Mouse (Mus musculus) CD4-positive helper T cell, adult 2 months (primary cell): ENCODE measurements around the gene BC034090.
A peak's percentile ranks its signal among the peaks of the same experiment; 100 is the strongest.

Experiments used
- DNase-seq: peaks from one replicate; pipeline ENCODE4 v3.0.0-alpha.2; 2012; ENCODE audit warnings: low read depth, missing footprints, low spot score

The BC034090 gene

DNA sequence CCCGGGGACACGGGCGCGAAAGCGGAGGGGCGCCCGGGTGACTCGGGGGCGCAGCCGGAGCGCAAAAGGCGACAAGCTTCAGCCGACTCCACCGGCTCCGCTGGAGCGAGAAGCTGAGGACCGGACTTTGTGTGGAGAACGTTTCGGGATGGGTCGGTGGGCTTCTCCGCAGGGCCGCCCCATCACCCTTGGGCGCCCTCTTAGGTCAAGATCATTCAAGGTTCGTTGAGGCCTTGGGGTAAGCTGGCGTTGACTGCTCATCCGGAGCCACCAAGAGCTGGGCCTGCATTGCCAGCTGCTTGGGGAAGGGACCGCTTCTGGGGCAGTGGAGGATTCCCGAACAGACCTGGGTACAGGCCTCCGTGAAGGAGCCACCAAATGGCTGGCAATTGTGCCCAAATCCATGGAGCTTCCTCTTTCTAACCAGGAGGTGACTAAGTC, 547 bp upstream of the BC034090 start:
- no peak for DNase-seq

DNA sequence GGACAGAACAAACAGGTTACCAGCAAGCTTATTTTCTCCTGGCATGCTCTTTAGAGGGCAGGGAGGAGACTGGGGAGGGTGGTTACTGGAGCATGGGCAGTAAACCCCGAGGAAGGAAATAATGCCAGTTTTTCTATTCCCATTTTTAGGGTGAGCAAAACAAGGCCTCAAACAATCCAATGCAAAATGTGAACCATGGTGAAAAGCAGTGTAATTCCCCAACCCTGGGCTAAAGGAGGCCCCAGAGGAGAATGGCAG, 1.8 kb downstream of the BC034090 start:
- no peak for DNase-seq

DNA sequence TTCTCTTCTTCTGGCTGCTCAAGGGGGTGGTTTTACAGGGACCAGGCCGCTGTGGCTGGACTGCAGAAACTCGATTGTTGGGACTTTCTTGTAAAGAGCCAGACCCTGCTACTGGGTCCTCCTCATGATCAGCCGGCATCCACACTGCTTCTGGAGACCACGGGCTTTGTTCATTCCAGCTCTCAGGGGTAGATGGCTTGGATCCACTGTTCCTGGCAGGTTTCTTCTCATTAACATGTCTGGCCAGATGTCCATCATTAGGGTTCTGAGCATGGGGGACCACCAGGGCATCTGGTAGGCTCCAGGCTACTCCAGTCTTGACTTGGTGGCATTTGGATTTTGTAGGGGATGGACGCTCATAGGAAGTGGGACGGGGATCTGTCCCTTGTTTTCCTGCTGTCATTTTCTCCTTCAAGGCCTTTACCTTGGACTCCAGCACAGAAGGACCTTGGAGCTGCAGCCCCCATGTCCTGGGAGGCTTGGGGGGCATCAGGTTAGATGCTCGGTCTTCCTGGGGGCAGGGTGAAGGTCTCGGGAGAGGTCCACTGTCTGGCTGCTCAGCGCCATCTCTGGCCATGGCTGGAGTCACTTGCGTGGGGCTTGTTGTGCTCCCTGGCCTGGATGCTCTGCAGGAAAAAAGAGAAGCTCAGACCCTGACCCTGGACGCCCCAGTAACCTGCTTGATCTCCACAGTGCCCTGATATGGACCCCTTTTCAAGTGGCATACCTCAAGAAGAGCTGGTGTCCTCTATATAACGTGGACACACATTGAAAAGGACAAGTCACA, 2.4 kb downstream of the BC034090 start:
- DNase-seq, result no peak

DNA sequence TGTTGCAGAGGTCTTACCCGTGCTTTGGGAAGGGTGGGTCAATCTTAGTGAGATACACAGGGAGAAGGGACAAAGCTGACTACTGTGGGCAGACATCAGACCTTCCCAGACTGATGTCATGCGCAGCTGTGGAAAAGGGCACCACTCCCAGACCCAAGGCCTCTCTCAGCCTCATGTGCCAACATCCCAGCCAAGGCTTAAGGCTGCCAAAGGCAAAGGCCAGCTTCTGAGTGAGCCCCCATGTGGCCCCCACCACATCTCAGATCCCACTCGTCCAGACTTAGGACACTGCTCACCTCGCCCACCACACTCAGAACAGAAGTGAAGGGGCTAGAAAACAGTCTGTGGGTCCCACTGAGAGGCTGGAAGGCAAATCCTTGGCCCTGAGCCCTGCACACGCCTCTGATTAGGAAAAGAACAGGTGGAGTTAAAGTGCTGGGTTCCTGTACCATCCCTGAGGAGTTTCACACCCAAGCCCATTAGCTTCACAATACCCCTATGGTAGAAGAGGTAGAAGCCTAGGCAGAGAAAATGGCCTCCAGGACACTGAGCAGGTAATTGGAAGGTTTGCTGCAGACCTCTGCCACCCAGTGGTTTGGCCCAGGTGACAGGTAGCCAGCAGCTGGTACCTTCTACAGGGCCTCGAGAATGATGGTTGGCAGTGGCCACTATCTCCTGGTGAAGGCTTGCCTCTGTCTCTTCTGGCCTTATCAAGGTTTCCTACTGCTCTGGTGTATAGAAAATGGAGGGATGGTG, 4.1 kb downstream of the BC034090 start:
- DNase-seq, result no peak

DNA sequence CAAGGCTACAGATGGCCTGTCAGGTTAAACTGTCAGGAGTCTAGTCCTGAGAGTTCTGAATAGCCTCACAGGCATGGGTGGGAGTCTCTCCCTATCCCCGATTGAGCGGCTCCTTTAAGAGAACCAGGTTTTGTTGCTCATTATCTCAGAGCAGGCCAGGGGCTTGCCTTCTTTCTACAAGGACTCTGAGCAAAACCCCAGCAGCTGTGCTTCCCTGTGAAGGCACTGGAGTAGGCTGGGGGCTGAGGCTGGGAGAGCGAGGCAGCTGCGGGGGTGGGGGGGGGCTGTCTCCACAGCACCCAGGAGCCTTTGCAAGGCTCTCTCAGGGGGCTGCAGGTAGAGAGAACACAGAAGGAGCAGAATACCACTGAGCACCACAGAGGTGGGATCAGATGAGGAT, 5.1 kb downstream of the BC034090 start:
- no peak for DNase-seq

DNA sequence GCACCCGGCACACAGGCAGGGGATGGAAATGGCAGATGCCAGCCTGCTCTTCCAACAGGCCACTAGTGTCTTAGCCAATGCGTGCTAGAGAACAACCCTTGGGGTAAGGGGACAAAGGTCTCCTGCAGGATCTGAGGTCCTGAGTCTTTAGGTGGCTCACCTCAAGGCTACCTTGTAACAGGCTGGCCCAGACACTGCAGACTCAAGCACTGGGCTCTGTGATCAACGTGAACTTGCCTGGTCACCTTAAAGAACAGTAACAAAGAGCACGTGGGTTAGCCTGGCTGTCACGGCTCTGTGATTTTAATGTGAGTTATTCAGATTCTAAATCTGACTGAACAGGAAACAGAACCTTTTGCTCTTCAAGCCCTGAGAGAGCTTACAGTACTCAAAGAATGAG, 6.1 kb downstream of the BC034090 start:
- DNase-seq, result no peak

DNA sequence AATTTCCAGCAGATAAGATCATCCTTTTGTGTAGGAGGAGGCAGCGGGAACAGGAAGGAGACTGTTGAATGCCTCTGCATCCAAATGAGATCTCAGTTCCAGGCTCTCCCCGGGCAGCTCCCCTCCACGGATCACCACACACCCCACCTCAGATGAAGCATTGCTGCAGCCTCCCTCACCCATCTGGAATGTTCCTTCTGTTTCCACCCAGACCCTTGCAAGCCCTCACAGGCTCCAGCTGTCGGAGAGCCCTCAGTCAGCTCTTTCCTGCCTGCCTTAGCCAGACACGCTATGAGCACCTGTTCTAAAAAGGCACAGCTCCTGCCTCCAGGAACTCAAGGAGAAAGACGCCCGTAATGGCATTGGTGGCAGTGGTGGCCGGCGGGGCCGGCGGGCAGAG, 6.9 kb downstream of the BC034090 start:
- no peak for DNase-seq

DNA sequence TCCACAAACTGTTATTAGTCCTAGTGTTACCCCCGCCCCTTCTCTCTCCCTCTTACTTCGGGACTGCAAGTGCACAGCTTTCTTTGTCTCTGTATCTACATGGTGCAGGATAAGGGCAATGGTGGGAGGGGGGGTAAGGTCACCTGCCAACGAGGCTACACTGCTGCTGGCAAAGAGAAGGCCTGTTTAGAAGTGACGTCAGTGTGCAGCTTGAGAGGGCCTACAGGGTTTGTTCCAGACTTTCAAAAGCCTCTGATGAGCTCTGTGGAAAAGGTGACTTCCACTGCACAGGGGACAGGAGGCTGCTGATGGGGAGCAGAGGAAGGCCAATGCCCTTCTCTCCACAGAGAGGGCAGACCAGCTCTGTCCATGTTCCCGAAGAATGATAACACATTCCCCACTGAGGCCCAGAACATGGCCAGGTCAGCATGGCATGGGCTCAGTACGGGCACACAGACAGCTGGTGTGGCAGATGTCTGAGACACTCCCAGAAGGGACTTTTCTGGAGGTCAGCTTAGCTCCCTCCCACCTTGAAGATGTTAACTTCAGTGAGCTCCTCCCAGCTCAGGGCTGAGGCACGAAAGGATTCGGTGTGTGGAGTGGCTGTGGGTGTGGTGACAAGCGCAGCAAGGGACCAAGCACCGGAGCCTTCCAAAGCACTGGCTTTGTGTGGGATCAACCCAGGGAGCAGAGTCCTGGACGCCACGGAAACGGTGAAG, 7.8 kb downstream of the BC034090 start:
- DNase-seq, result no peak

DNA sequence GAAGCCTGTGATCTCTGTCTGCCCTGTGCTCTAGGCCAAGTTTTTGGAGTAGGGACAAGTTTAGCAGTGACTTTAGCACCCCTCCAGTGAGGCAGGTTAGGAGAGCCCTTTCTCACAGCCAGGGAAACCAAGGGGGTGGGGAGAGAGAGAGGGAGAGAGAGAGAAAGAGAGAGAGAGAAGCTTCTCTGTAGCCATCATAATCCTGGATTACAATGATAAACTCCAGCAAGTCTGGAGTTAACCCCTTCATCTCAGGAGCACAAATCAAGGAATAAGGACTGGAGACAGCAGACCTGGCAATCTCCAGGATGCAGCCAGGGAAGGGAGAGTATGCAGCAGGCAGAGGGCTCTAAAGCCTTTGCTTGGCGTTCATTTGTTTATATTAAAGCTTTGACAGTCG, 8.6 kb downstream of the BC034090 start:
- DNase-seq, result no peak

DNA sequence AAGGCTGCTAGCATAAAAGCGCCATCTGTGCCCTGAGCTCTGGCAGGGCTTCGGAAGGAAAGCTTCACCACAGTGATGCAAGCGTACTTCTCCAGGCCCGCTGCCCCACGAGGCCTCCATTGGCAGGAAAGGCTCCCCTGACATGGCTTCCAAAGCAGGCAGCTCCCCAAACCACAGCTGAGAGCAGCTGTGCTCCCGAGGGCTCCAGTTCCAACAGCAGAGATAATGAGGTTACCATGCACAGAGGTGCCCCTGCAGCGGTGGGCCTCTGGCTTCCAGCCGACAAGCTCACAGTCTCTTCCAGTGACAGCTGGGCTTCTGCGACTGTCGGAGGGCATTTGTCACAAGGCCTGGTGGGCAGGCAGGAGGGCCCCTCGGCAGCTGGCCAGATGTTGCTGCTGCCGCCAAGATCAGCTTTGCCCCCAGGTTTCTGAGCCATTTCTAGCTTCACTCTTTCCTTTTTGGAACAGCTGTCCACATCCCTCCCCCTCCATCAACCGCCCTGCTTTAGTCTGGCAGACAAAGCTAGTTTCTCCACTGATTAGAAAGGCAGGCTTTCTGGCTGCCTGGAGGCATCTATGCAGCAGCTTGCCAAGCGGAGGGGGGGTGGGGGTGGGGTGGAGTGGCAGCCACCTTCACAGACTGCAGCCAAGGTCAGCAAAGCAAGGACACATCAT, 10.2 kb downstream of the BC034090 start:
- no peak for DNase-seq

DNA sequence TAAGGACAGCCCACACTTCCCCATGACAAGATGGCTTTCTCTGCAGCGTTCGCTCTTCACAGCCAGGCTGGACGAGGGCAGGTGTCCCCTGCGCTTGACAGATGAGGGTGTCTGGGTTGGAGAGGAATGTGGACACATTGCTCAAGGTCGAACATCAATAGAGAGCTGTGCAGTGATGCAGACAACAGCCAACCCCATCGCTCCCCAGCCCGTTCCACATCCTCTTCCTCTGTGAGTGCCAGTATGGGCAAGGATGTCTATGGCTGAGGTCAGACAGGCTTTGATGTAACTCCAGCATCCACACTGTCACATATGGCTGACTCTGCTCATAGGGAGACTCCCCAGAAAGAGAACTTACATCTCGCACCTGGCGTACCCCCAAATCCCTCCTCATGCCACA, 10.9 kb downstream of the BC034090 start:
- no peak for DNase-seq

DNA sequence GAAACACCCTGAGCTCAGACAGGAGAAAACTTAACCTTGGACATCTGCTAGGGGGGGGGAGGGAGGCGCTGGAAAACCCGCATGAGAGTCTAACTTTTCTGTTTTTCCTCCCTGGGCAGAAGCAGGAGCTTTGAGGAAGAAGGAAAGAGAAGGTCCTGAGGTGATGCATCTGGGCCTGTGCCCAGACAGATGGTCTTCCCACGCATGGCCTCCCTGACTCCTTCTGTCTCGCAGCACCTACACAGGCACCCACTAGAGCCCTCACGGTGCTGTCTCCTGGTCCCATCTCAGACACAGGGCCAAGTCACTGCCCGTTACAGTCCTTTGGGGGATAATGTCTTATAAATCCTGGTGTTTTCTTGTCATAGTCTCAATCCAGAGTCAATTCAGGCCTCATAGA, 11.5 kb downstream of the BC034090 start:
- no peak for DNase-seq

DNA sequence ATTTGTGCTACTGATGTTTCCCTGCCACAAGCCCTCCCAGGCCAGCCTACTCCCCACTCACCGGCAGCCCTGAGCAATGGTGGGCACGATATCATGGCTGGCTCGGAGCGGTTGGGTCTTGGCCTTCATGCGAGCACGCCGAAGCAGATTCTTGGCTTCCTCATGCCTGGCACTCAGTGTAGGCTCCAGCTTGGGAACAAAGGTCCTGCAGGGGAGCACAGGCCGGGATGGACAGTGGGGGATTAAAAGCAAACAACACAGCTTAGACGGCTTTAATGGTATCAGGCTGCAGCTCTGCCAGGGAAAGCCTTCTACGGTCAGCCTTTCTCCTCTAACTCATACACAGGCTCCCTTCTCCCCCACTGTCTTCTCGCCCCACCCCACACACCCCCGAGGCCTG, 11.9 kb downstream of the BC034090 start:
- DNase-seq, result no peak

DNA sequence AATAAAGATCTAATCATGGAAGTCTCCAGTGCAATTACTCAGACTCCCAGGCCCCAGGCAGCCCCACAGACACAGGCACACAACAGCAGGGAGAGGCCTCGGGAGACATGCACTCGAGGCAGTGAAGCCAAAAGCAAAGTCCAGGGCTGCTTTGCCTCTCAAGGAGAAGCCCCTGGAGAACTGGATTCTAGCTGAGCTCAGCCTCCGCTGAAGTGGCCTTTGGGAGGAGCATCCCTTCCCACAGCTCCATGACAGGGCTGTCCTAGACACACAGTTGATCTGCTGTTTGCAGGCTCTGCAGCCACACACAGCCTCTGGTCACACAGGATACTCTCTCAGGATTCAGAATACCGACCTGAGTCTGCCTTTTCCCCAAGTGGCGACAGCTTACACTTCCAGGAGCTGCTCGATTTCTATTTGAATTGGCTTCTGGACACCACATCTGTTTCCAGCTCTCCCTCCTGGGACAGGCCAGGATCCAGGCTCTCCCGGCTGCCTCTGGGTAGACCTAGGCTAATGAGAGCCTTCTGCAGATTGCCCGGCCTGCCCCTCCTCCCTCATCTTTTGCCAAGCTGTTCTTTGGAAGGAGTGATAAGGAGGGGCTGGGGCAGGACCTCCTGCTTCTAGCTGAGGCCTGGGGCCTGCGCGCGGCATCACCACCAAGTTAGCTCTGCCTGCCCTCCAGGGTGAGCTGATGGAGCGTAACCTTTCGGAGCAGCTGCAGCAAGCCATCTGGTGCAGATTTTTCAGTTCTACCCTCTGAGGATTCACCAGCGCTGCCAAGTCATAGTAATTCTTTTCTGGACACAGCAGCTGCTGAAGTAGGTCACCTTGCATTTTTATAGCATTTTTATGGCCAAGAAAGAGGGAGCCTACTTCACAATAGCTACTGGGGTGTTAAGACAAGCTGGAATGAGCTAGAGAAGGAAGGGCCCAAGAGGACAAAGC, 14.5 kb downstream of the BC034090 start:
- no peak for DNase-seq

DNA sequence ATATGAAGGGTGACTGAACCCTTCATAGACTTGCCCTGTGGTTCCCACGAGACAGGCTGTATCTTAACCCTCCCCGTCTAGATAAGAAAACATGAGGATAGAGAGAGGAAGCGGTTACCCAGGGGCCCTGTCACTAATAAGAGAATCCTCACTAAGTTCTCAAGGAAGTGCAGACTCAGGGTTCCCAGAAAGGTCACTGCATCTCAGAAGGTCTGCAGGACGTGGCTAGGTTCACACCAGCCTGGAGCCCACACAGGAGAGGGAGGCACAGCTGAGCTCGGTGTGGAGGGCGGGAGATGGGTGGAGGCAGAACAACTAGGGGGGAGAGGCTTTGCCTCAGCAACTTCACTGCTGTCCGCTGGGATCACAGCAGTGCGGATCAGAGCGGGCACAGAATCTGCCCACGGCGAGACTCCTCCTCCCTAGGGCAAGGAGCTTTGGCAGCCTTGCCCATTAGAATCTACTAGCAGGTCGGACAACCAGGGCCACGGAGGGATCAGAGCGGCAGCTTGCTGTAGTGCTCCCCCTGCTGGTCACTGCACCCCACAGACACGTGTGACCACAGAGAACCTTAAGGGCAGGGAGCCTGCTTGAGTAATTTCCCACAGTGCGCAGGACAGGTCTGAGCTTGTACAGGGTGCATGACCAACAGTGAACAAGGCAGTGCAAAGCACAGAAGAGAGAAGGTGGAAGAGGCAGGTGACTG, 20.2 kb downstream of the BC034090 start:
- peak; percentile 85 for DNase-seq

DNA sequence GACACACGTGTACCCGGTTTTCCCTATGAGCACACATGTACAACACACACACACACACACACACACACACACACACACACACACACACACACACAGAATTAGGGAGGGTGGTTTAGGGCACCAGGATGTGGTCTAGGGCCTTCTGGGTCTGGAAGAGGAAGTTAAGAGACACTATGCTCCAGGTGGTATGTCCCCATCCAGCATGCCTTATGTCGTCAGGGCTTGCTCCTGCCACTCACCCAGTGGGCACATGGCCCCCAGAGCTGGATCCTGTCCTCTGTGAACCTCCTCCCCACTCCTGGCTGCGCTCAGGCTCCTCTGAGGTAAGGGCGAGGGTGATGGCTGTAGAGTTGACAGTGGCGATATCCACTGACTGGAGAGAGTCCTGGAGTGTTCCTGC, 21.2 kb downstream of the BC034090 start:
- DNase-seq, result peak; percentile 73

DNA sequence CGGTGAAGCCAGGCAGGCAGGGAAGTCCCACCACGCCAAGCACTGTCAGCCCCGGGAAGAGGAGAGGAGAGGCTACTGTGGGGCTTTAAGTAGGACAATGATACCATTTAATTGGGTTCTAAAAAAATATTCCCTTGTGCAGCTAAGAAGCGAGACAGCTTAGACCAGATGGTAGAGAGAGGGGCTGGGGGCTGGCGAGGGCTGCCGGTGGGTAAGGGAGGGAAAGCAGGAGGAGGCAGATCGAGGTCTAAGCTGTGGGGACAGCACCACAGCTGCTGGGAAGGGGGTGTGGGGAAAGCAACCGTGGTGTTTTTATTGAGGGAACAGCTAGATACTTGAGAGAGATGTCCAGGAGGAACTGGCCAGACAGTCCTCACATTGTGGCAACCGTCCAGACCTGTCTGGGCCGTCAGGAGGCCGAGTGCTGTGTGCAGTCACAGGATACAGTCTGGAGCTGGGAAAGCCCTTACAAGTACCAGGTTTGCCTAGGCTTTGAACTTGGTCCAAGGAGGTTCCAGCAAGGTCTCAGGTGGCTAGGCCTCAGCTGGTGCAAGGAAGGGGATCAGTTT, 22.1 kb downstream of the BC034090 start:
- DNase-seq, result no peak

DNA sequence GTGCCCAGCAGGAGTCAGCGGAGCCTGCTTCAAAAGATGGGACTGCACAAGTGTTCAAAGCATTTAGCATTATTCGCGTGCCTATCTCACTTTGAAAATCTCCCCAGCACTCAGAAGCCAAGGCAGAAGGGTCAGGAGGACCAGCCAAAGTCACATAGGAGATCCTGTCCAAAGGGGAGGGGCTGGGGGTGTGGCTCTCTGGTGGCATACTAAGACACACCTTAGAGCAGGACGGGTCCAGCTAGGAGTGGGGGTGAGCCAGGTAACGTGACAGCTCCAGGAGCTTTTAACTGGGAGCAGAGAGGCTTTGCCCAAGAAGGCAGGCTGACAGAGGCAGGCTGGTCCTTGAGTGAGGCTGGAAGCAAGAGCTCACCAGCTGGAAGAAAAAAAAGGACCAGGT, 25.3 kb downstream of the BC034090 start:
- no peak for DNase-seq

DNA sequence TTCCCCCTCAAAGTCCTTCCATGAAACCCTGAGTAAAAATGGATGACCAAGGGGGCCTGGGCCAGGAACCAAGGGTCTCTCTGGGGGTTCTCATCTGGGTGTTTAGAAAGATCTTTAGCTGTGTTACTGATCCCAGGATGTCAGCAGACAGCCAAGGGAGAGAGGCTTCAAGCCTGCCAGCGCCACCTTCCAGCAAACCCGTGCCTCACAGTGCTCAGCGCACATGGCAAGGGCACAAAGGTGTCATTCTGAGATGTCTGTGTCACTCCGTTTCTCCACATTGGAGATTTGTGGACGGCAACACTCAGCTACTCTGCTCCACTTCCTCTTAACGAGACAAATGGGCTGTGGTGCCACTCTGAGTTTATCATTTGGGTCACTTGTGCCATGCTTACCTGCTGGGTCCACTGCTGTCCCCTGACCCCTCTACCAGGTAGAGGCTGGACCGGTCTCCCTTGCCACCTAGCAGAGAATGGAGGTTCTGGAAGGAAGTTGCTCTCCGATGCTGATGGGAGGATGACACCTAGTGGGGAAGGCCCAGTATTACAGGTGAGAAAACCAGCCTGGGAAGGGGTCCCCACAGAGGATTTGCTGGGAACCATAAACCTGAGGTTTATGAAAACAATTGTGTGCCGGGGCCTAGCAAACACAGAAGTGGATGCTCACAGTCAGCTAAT, 26.2 kb downstream of the BC034090 start:
- peak; percentile 70 for DNase-seq

DNA sequence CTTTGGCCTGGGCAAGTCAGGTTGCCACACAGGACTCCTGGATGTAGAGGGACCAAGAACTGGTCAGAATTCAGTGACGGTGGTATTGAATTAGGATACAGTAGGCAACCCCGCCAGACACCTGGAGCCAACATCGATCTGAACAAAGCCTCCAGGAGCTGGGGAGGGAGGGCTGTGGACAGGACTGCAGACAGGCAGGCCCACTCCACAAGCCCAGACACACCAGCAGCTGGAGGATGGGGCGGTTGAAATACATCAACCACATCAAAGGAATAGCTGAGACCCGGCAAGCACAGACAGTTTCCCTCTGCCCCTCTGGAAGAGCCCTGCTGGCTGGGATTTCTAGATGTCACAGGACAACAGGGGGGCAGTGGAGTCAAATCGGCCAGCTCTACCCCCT, 27.4 kb downstream of the BC034090 start:
- DNase-seq, result no peak
